Mouse (Mus musculus) brain, embryonic 14.5 days (tissue): ENCODE data around the gene Npl.

ENCODE experiments used
- CTCF ChIP-seq: fragments of 200-500 bp; IDR thresholded peaks from 2 replicates; pipeline ENCODE4 v1.5.1; 2012; ENCODE audit warnings: inconsistent platforms, mild to moderate bottlenecking, moderate library complexity, borderline replicate concordance; ENCODE audit not compliant: insufficient read depth, insufficient read length; ENCODE audit errors: extremely low read depth
- POLR2A ChIP-seq: fragments of 200-500 bp; IDR thresholded peaks from 2 replicates; pipeline ENCODE4 v1.6.1; 2012; ENCODE audit warnings: mild to moderate bottlenecking, inconsistent platforms, borderline replicate concordance; ENCODE audit not compliant: poor library complexity, insufficient read depth, insufficient read length, severe bottlenecking; ENCODE audit errors: extremely low read depth

DNA sequence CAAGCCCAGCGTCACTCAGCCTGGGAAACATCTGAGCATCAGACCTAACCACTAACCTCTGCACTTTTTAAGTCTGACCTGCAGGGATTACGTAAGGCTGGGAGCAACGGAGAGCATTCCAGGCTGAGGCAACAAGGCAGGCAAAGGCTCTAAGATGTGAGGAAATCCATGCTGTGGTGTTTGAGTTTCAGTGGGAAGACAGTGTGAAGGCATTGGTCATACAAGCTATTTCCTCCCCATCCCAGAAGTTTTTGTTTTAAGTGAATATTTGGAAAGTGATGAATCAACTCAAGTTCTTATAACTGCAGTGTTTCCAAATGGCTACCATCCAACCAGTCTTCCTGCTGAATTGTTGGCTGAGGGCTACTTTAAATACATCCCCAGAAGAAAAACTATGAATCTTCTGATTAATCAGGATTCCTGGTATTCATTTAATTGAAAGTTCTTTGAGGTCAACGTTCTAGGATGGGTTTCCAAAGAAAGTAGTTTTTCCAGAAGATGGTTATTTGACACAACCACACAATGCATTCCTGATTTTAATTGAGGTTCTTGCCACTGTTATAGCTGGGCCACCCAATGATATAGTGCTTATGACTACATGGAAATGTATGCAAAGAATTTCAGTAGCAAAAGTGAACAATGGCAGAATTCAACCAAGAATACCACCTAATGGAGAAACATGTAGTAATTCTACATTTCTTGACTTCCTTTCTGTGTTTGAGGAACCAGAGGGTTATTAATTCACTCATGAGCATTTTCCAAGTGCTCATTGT is 22.6 kb upstream of the Npl start:
- TF ChIP-seq CTCF (no peak), POLR2A (no peak)
